Mouse (Mus musculus): Measurements from ENCODE around the gene Stk10. TPM values are rescaled to one million over a fixed set of nuclear protein-coding genes. Genes with fewer than 3 reads are reported as not detected.

Stk10 gene
- polyA plus RNA-seq, 2 experiments = 1.9 to 4.9 TPM

GRCm38 (mm10) chr11:32533482-32534261, 567 bp downstream of the Stk10 start:
- Histone ChIP-seq H3K27me3 (ENCODE audit: control insufficient read depth, insufficient read depth, low read length) (no peaks in the 10 kb centered on the region), H3K4me2 (ENCODE audit: low read depth) (peak overlapping the region; percentile 88), H3K36me3 (replicated peaks; ENCODE audit: control insufficient read depth, insufficient read depth, low read depth) (no peaks in the 10 kb centered on the region), H3K9me3 (ENCODE audit: control insufficient read depth, low read length) (no peaks in the 10 kb centered on the region), H3K4me3 (ENCODE audit: insufficient read depth in 1 of 2, low read depth in 2 of 2, low read length in 2 of 2) (peak overlapping the region; percentile 68 to 73), H3K4me1 (replicated peaks; ENCODE audit: control insufficient read depth in 2 of 2, insufficient read depth in 2 of 2, low read length in 1 of 2) (peaks cover 21 to 37% of the 10 kb centered on the region in 2 experiments), H3K9ac (replicated peaks) (peak overlapping the region; percentile 81), H3K27ac (peak overlapping the region; percentile 12)
- ATAC-seq (ENCODE audit: insufficient read depth) = peak; percentile 52
- DNase-seq (ENCODE audit: low read depth in 3 of 3, low spot score in 3 of 3) = peak in 2 of 3 experiments; percentile 40 to 60
- WGBS (ENCODE audit: insufficient replicate concordance) = 2% methylated on average over 24 of the region's 24 CpGs
- TF ChIP-seq CTCF (IDR thresholded peaks at IDR 0.05; ENCODE audit: low read depth) = no peak
- no peak for TF ChIP-seq EP300 (IDR thresholded peaks at IDR 0.05; ENCODE audit: low read depth)

- Histone ChIP-seq H3K4me3 (ENCODE audit: insufficient read depth in 1 of 2, low read depth in 2 of 2, low read length in 2 of 2) (peak overlapping the region; percentile 68 to 73), H3K4me2 (ENCODE audit: low read depth) (peak overlapping the region; percentile 88), H3K36me3 (replicated peaks; ENCODE audit: control insufficient read depth, insufficient read depth, low read depth) (no peaks in the 10 kb centered on the region), H3K9ac (replicated peaks) (peak overlapping the region; percentile 81), H3K27ac (peak overlapping the region; percentile 63), H3K4me1 (replicated peaks; ENCODE audit: control insufficient read depth in 2 of 2, insufficient read depth in 2 of 2, low read length in 1 of 2) (peaks cover 28 to 45% of the 10 kb centered on the region in 2 experiments), H3K9me3 (ENCODE audit: control insufficient read depth, low read length) (no peaks in the 10 kb centered on the region), H3K27me3 (ENCODE audit: control insufficient read depth, insufficient read depth, low read length) (no peaks in the 10 kb centered on the region)
- peak; percentile 10; the same call in 1 of the 2 replicates for ATAC-seq (ENCODE audit: insufficient read depth)
- DNase-seq (ENCODE audit: low read depth in 3 of 3, low spot score in 3 of 3) = peak in 1 of 3 experiments; percentile 40
- WGBS (ENCODE audit: insufficient replicate concordance) = 54% methylated on average over 7 of the region's 7 CpGs
- TF ChIP-seq EP300 (IDR thresholded peaks at IDR 0.05; ENCODE audit: low read depth) = no peak
- no peak for TF ChIP-seq CTCF (IDR thresholded peaks at IDR 0.05; ENCODE audit: low read depth)
Observed at GRCm38 (mm10) chr11:32534453-32535075, 1.5 kb downstream of the Stk10 start.

DNA sequence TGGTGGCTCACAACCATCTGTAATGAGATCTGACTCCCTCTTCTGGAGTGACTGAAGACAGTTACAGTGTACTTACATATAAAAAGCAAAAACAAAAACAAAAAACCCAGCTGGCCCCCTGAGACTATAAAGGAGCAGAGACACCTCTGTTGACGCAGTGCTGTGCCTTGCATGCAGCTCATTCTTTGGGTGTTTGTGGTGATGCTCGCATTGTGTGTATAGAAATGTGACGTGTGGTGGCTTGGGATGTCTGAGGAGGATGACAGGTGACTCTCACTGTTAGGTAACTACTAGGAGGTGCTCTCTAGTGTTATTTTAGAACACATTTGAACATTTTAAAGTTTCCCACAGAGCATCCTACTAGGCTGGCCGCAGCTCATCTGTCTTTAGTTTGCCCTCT, 2.5 kb downstream of the Stk10 start:
- no peak for DNase-seq (ENCODE audit: low read depth in 3 of 3, low spot score in 3 of 3)
- no peak overlapping the region for H3K9ac ChIP-seq (replicated peaks)
- no peak overlapping the region for H3K4me3 ChIP-seq (ENCODE audit: insufficient read depth in 1 of 2, low read depth in 2 of 2, low read length in 2 of 2)
- ATAC-seq (ENCODE audit: insufficient read depth) = no peak
- H3K27ac ChIP-seq = no peak overlapping the region
- TF ChIP-seq EP300 (IDR thresholded peaks at IDR 0.05; ENCODE audit: low read depth) (no peak), CTCF (IDR thresholded peaks at IDR 0.05; ENCODE audit: low read depth) (no peak)
- H3K4me1 ChIP-seq (replicated peaks; ENCODE audit: control insufficient read depth in 2 of 2, insufficient read depth in 2 of 2, low read length in 1 of 2) = peaks cover 31 to 55% of the 10 kb centered on the region in 2 experiments
- H3K9me3 ChIP-seq (ENCODE audit: control insufficient read depth, low read length) = no peaks in the 10 kb centered on the region
- H3K27me3 ChIP-seq (ENCODE audit: control insufficient read depth, insufficient read depth, low read length) = no peaks in the 10 kb centered on the region
- WGBS (ENCODE audit: insufficient replicate concordance) = 82% methylated on average over 4 of the region's 4 CpGs
- H3K4me2 ChIP-seq (ENCODE audit: low read depth) = peak overlapping the region; percentile 88
- no peaks in the 10 kb centered on the region for H3K36me3 ChIP-seq (replicated peaks; ENCODE audit: control insufficient read depth, insufficient read depth, low read depth)

DNA sequence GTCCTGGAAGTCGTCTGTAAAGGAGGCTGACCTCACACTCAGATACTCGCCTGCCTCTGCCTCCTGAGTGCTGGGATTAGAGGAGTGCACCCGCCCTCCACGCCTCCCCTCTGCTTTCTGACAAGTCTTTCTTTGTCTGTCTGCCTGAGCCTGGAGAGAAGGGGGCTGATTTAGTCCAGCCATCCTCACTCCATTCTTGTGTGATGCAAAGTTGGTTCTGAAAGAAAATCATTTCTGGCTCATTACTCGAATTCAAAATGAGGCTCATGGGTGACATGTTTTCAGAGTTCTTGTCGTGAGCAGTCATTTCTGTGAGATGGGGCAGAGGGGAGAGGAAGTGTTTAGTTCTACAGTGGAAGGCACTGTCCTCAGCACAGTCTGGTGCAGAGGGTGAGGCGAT, 3.8 kb downstream of the Stk10 start:
- DNase-seq (ENCODE audit: low read depth in 3 of 3, low spot score in 3 of 3) (no peak), ATAC-seq (ENCODE audit: insufficient read depth) (no peak)
- no peak overlapping the region for H3K4me2 ChIP-seq (ENCODE audit: low read depth)
- H3K36me3 ChIP-seq (replicated peaks; ENCODE audit: control insufficient read depth, insufficient read depth, low read depth) = no peaks in the 10 kb centered on the region
- no peak overlapping the region for H3K4me3 ChIP-seq (ENCODE audit: insufficient read depth in 1 of 2, low read depth in 2 of 2, low read length in 2 of 2)
- WGBS (ENCODE audit: insufficient replicate concordance) = 57% methylated on average over 7 of the region's 7 CpGs
- no peak overlapping the region for H3K27ac ChIP-seq
- no peak overlapping the region for H3K9ac ChIP-seq (replicated peaks)
- TF ChIP-seq CTCF (IDR thresholded peaks at IDR 0.05; ENCODE audit: low read depth) (no peak), EP300 (IDR thresholded peaks at IDR 0.05; ENCODE audit: low read depth) (no peak)
- H3K4me1 ChIP-seq (replicated peaks; ENCODE audit: control insufficient read depth in 2 of 2, insufficient read depth in 2 of 2, low read length in 1 of 2) = peaks cover 34 to 61% of the 10 kb centered on the region in 2 experiments
- no peaks in the 10 kb centered on the region for H3K9me3 ChIP-seq (ENCODE audit: control insufficient read depth, low read length)
- no peaks in the 10 kb centered on the region for H3K27me3 ChIP-seq (ENCODE audit: control insufficient read depth, insufficient read depth, low read length)

- Histone ChIP-seq H3K27ac (peak overlapping the region; percentile 4; the same call in 1 of the 2 replicates), H3K4me3 (ENCODE audit: insufficient read depth in 1 of 2, low read depth in 2 of 2, low read length in 2 of 2) (no peak overlapping the region), H3K36me3 (replicated peaks; ENCODE audit: control insufficient read depth, insufficient read depth, low read depth) (no peaks in the 10 kb centered on the region), H3K27me3 (ENCODE audit: control insufficient read depth, insufficient read depth, low read length) (no peaks in the 10 kb centered on the region), H3K4me1 (replicated peaks; ENCODE audit: control insufficient read depth in 2 of 2, insufficient read depth in 2 of 2, low read length in 1 of 2) (peaks cover 44 to 70% of the 10 kb centered on the region in 2 experiments), H3K9ac (replicated peaks) (no peak overlapping the region), H3K4me2 (ENCODE audit: low read depth) (peak overlapping the region; percentile 16; the same call in 1 of the 2 replicates), H3K9me3 (ENCODE audit: control insufficient read depth, low read length) (no peaks in the 10 kb centered on the region)
- DNase-seq (ENCODE audit: low read depth in 3 of 3, low spot score in 3 of 3) = no peak
- no peak for ATAC-seq (ENCODE audit: insufficient read depth)
- TF ChIP-seq CTCF (IDR thresholded peaks at IDR 0.05; ENCODE audit: low read depth) (no peak), EP300 (IDR thresholded peaks at IDR 0.05; ENCODE audit: low read depth) (no peak)
- 46% methylated on average over 6 of the region's 6 CpGs for WGBS (ENCODE audit: insufficient replicate concordance)
Observed at GRCm38 (mm10) chr11:32538435-32538834, 5.3 kb downstream of the Stk10 start.

Data from liver, embryonic 14.5 days (tissue).